Mouse (Mus musculus) hindbrain, embryonic 12.5 days (tissue): ENCODE results near the gene Dtd1. TPM values are rescaled to one million over a fixed set of nuclear protein-coding genes. Genes with fewer than 3 reads are reported as not detected.

Experiments
- ATAC-seq: fragments of 200-750 bp; cut with Nextera tagmentation; 2 replicates; pipeline ENCODE4 v1.8.0; 2017; ENCODE audit warnings: moderate TSS enrichment; ENCODE audit not compliant: low FRiP score
- H3K27ac ChIP-seq: fragments of 300-500 bp; sonication (generic); 2 replicates; pipeline ENCODE4 v1.5.1; 2016; ENCODE audit warnings: mild to moderate bottlenecking
- H3K27me3 ChIP-seq: fragments of 300-500 bp; sonication (generic); 2 replicates; pipeline ENCODE4 v1.6.1; 2016; ENCODE audit warnings: mild to moderate bottlenecking
- H3K36me3 ChIP-seq: fragments of 300-500 bp; sonication (generic); 2 replicates; pipeline ENCODE4 v1.6.1; 2016; ENCODE audit warnings: mild to moderate bottlenecking
- H3K4me1 ChIP-seq: fragments of 300-500 bp; sonication (generic); 2 replicates; pipeline ENCODE4 v1.6.1; 2016
- H3K4me2 ChIP-seq: fragments of 300-500 bp; sonication (generic); replicated peaks from 2 replicates; pipeline ENCODE4 v1.6.1; 2016; ENCODE audit warnings: mild to moderate bottlenecking
- H3K4me3 ChIP-seq: fragments of 300-500 bp; sonication (generic); 2 replicates; pipeline ENCODE4 v1.5.1; 2016; ENCODE audit warnings: mild to moderate bottlenecking
- H3K9ac ChIP-seq: fragments of 300-500 bp; sonication (generic); 2 replicates; pipeline ENCODE4 v1.6.1; 2016; ENCODE audit warnings: mild to moderate bottlenecking, moderate library complexity
- H3K9me3 ChIP-seq: fragments of 300-500 bp; sonication (generic); replicated peaks from 2 replicates; pipeline ENCODE4 v1.6.1; 2016; ENCODE audit warnings: mild to moderate bottlenecking
- WGBS: fragments of 180-500 bp; shearing (Covaris S2); methylation state at CpG from one replicate; pipeline ENCODE4 v1.1.7; 2016; 5-methylcytosine and 5-hydroxymethylcytosine counted together
- microRNA-seq: library from miRNA; unstranded; fragments of <30 nt; microRNA quantifications from one replicate; pipeline ENCODE4, GENCODE M21; 2017
- polyA plus RNA-seq: library from polyadenylated mRNA; unstranded; fragments of >200 nt; fragmentation: Nextera tagmentation; extraction: Ambion mirVana; gene quantifications from 2 replicates; pipeline ENCODE4 v1.2.1, GENCODE M21; 2016

Dtd1 gene
- polyA plus RNA-seq, 1 experiment from 2014 or later: 43.3 TPM

GRCm38 (mm10) chr2:144781871-144782270 is 182.2 kb downstream of the Dtd1 start:
- Histone ChIP-seq H3K4me2 (no peak overlapping the region), H3K27ac (no peak overlapping the region), H3K9me3 (no peaks in the 10 kb centered on the region), H3K4me3 (no peak overlapping the region), H3K4me1 (no peaks in the 10 kb centered on the region), H3K9ac (no peak overlapping the region), H3K27me3 (no peaks in the 10 kb centered on the region), H3K36me3 (no peaks in the 10 kb centered on the region)
- 67% methylated on average over 3 of the region's 3 CpGs for WGBS
- no peak for ATAC-seq

GRCm38 (mm10) chr2:144782481-144782880 is 182.8 kb downstream of the Dtd1 start:
- ATAC-seq: no peak
- WGBS: 86% methylated on average over 4 of the region's 4 CpGs

GRCm38 (mm10) chr2:144783190-144783589 is 183.5 kb downstream of the Dtd1 start:
- no peak for ATAC-seq
- Histone ChIP-seq H3K27ac (no peak overlapping the region), H3K27me3 (no peaks in the 10 kb centered on the region), H3K4me3 (no peak overlapping the region), H3K9me3 (no peaks in the 10 kb centered on the region), H3K36me3 (no peaks in the 10 kb centered on the region), H3K4me1 (no peaks in the 10 kb centered on the region), H3K4me2 (no peak overlapping the region), H3K9ac (no peak overlapping the region)
- WGBS: 86% methylated on average over 1 of the region's 1 CpGs

More at GRCm38 (mm10) chr2:144782481-144782880, 182.8 kb downstream of the Dtd1 start:
- Histone ChIP-seq H3K9ac (no peak overlapping the region), H3K4me2 (no peak overlapping the region), H3K27ac (no peak overlapping the region), H3K36me3 (no peaks in the 10 kb centered on the region), H3K4me3 (no peak overlapping the region), H3K9me3 (no peaks in the 10 kb centered on the region), H3K4me1 (no peaks in the 10 kb centered on the region), H3K27me3 (no peaks in the 10 kb centered on the region)

GRCm38 (mm10) chr2:144783831-144784230 is 184.1 kb downstream of the Dtd1 start:
- Histone ChIP-seq H3K27ac (no peak overlapping the region), H3K4me2 (no peak overlapping the region), H3K9me3 (no peaks in the 10 kb centered on the region), H3K4me3 (no peak overlapping the region), H3K4me1 (no peaks in the 10 kb centered on the region), H3K27me3 (no peaks in the 10 kb centered on the region), H3K9ac (no peak overlapping the region), H3K36me3 (no peaks in the 10 kb centered on the region)
- WGBS: 96% methylated on average over 6 of the region's 6 CpGs
- ATAC-seq: no peak

GRCm38 (mm10) chr2:144791671-144792294 is 192.1 kb downstream of the Dtd1 start:
- Histone ChIP-seq H3K4me1 (no peaks in the 10 kb centered on the region), H3K27ac (no peak overlapping the region), H3K36me3 (no peaks in the 10 kb centered on the region), H3K9me3 (no peaks in the 10 kb centered on the region), H3K4me2 (no peak overlapping the region), H3K9ac (no peak overlapping the region), H3K27me3 (no peaks in the 10 kb centered on the region), H3K4me3 (no peak overlapping the region)
- no peak for ATAC-seq
- whole genome bisulfite sequencing: 67% methylated on average over 14 of the region's 14 CpGs

GRCm38 (mm10) chr2:144797515-144797914 is 197.8 kb downstream of the Dtd1 start:
- WGBS: 72% methylated on average over 8 of the region's 8 CpGs
- Histone ChIP-seq H3K4me2 (no peak overlapping the region), H3K4me3 (no peak overlapping the region), H3K4me1 (no peaks in the 10 kb centered on the region), H3K27me3 (no peaks in the 10 kb centered on the region), H3K36me3 (no peaks in the 10 kb centered on the region), H3K27ac (no peak overlapping the region), H3K9me3 (no peaks in the 10 kb centered on the region), H3K9ac (no peak overlapping the region)
- no peak for ATAC-seq

GRCm38 (mm10) chr2:144807766-144808754 is 208.4 kb downstream of the Dtd1 start:
- H3K36me3 ChIP-seq: no peaks in the 10 kb centered on the region
- no peak overlapping the region for H3K27ac ChIP-seq
- no peak overlapping the region for H3K9ac ChIP-seq
- peaks cover 8% of the 10 kb centered on the region; the same call in 1 of the 2 replicates for H3K4me1 ChIP-seq
- no peaks in the 10 kb centered on the region for H3K9me3 ChIP-seq
- 61% methylated on average over 15 of the region's 15 CpGs for WGBS
- H3K4me3 ChIP-seq: no peak overlapping the region
- ATAC-seq: no peak; the same call in 1 of the 2 replicates
- H3K4me2 ChIP-seq: no peak overlapping the region
- H3K27me3 ChIP-seq: no peaks in the 10 kb centered on the region

Small RNA genes within 50 kb of the gene (microRNA-seq; reads per million reads assigned to microRNA genes)
- gene Gm24823: not detected

Other genes with a start within 250 kb of the Dtd1 start
- 37.7 and 40.7 TPM in 2 replicates for gene Kat14, start 230.9 kb upstream of the Dtd1 start, polyA plus RNA-seq
- gene Pet117, start 230.9 kb upstream of the Dtd1 start, polyA plus RNA-seq: 1.1 and 2.3 TPM in 2 replicates
- gene Dzank1, start 72.5 kb upstream of the Dtd1 start, polyA plus RNA-seq: 5.4 and 5.8 TPM in 2 replicates
- 35.4 and 38.5 TPM in 2 replicates for gene Polr3f, start 72.2 kb upstream of the Dtd1 start, polyA plus RNA-seq
- gene Rbbp9, start 49.0 kb upstream of the Dtd1 start, polyA plus RNA-seq: 54.4 and 60.0 TPM in 2 replicates
- gene Sec23b, start 43.7 kb upstream of the Dtd1 start, polyA plus RNA-seq: 96.5 and 101 TPM in 2 replicates
- 45.1 and 46.2 TPM in 2 replicates for gene Smim26, start 5.8 kb upstream of the Dtd1 start, polyA plus RNA-seq
- not detected in 2 replicates for gene Scp2d1, start 223.8 kb downstream of the Dtd1 start, polyA plus RNA-seq